Comparison of ENCODE assay signal across 8 mouse cellular contexts in the genomic region with DNA sequence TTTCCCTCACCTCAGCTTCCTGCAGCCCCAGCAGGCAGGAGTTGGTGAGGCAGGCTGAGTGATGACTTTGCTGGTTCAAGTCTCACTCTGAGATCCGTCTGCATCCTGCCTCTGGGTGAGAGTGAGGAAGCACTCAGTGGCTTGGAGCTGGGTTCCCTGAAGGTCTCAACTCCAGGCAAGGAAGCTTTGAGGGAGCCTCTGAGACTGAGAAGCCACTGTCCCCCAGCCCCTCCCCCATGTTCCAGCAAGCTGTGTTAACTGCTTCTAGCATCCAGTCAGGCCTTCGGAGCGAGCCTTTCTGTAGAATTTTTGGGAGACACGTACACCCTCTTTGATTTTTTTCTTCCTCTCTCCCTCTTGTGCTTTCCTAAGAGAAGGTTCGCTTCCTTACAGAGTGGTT. TPM values are rescaled to one million over a fixed set of nuclear protein-coding genes. Genes with fewer than 3 reads are reported as not detected.
DNase-seq lines count a peak whose midpoint lies in the region; ATAC-seq lines count a peak whose summit lies in the region.

No protein-coding gene starts in this region.

- DNase-seq in heart, embryonic 10.5 days (ENCODE audit: low spot score): peak; percentile 68
- no peak for DNase-seq in heart, postnatal 4 days
- no peak for DNase-seq in embryonic facial prominence, embryonic 10.5 days (ENCODE audit: low spot score)
- DNase-seq in right cerebral cortex, postnatal 25 days: no peak
- DNase-seq in MN1 (ENCODE audit: low spot score): no peak

- ATAC-seq in hindbrain, embryonic 15.5 days (ENCODE audit: low FRiP score, low read depth): no peak
- ATAC-seq in midbrain, embryonic 13.5 days: no peak
- ATAC-seq in cerebellum, adult (ENCODE audit: insufficient number of reproducible peaks, low FRiP score, low TSS enrichment): no peak

- no peak overlapping the region for H3K27ac ChIP-seq in heart, embryonic 10.5 days
- H3K27ac ChIP-seq in embryonic facial prominence, embryonic 10.5 days (replicated peaks): peak overlapping the region; percentile 81
- no peak overlapping the region for H3K27ac ChIP-seq in hindbrain, embryonic 15.5 days (replicated peaks)
- no peak overlapping the region for H3K27ac ChIP-seq in midbrain, embryonic 13.5 days

- WGBS in heart, embryonic 10.5 days: 16% methylated on average over 5 of the region's 5 CpGs
- WGBS in embryonic facial prominence, embryonic 10.5 days: 10% methylated on average over 5 of the region's 5 CpGs
- WGBS in hindbrain, embryonic 15.5 days: 15% methylated on average over 5 of the region's 5 CpGs
- WGBS in midbrain, embryonic 13.5 days: 6% methylated on average over 5 of the region's 5 CpGs

- no peaks in the 10 kb centered on the region for H3K9me3 ChIP-seq in heart, embryonic 10.5 days
- H3K9me3 ChIP-seq in embryonic facial prominence, embryonic 10.5 days: no peaks in the 10 kb centered on the region
- no peaks in the 10 kb centered on the region for H3K9me3 ChIP-seq in hindbrain, embryonic 15.5 days
- no peaks in the 10 kb centered on the region for H3K9me3 ChIP-seq in midbrain, embryonic 13.5 days

- H3K9ac ChIP-seq in hindbrain, embryonic 15.5 days: 0 out of 2 replicates have a peak overlapping the region, but pooled peaks have one; percentile 27
- H3K9ac ChIP-seq in midbrain, embryonic 13.5 days (replicated peaks): no peak overlapping the region

- H3K4me3 ChIP-seq in heart, embryonic 10.5 days: peak overlapping the region; percentile 64
- H3K4me3 ChIP-seq in embryonic facial prominence, embryonic 10.5 days: peak overlapping the region; percentile 71
- H3K4me3 ChIP-seq in hindbrain, embryonic 15.5 days: peak overlapping the region; percentile 49; the same call in 1 of the 2 replicates
- H3K4me3 ChIP-seq in midbrain, embryonic 13.5 days (replicated peaks): peak overlapping the region; percentile 50; the same call in 1 of the 2 replicates

- peaks cover 100% of the 10 kb centered on the region for H3K27me3 ChIP-seq in heart, embryonic 10.5 days (ENCODE audit: insufficient read depth, poor library complexity, severe bottlenecking)
- peaks cover 100% of the 10 kb centered on the region for H3K27me3 ChIP-seq in embryonic facial prominence, embryonic 10.5 days (replicated peaks; ENCODE audit: low read depth, poor library complexity, severe bottlenecking)
- peaks cover 73% of the 10 kb centered on the region for H3K27me3 ChIP-seq in hindbrain, embryonic 15.5 days
- peaks cover 100% of the 10 kb centered on the region for H3K27me3 ChIP-seq in midbrain, embryonic 13.5 days

- no peaks in the 10 kb centered on the region for H3K36me3 ChIP-seq in heart, embryonic 10.5 days
- no peaks in the 10 kb centered on the region; the same call in 1 of the 2 replicates for H3K36me3 ChIP-seq in embryonic facial prominence, embryonic 10.5 days (replicated peaks)
- H3K36me3 ChIP-seq in hindbrain, embryonic 15.5 days: no peaks in the 10 kb centered on the region
- no peaks in the 10 kb centered on the region for H3K36me3 ChIP-seq in midbrain, embryonic 13.5 days

- peak overlapping the region; percentile 97 for H3K4me2 ChIP-seq in hindbrain, embryonic 15.5 days
- H3K4me2 ChIP-seq in midbrain, embryonic 13.5 days (replicated peaks): peak overlapping the region; percentile 85

- peaks cover 59% of the 10 kb centered on the region for H3K4me1 ChIP-seq in heart, embryonic 10.5 days
- peaks cover 86% of the 10 kb centered on the region for H3K4me1 ChIP-seq in embryonic facial prominence, embryonic 10.5 days
- peaks cover 47% of the 10 kb centered on the region for H3K4me1 ChIP-seq in hindbrain, embryonic 15.5 days (replicated peaks)
- H3K4me1 ChIP-seq in midbrain, embryonic 13.5 days (replicated peaks): peaks cover 51% of the 10 kb centered on the region

RNA-seq across cellular contexts. Expression of a gene that starts 10.9 kb away (rescaled TPM):
- 2.3 and 2.7 TPM in 2 replicates for polyA plus RNA-seq in heart, embryonic 10.5 days (2016; fragmentation: Nextera tagmentation; extraction: Ambion mirVana)
- 1 to 10 TPM; 2.1 to 2.3 TPM for total RNA-seq in heart, postnatal 4 days (2021)
- 6.6 and 16.7 TPM in 2 replicates for polyA plus RNA-seq in embryonic facial prominence, embryonic 10.5 days (2016; fragmentation: Nextera tagmentation; extraction: Ambion mirVana)
- polyA plus RNA-seq in hindbrain, embryonic 15.5 days (2015; fragmentation: Nextera tagmentation; extraction: Ambion mirVana): 43.8 and 52.7 TPM in 2 replicates
- polyA plus RNA-seq in midbrain, embryonic 13.5 days (2015; fragmentation: Nextera tagmentation; extraction: Ambion mirVana): 12.6 and 14.7 TPM in 2 replicates
